Mouse (Mus musculus): ENCODE results near the gene Taok3. TPM values are rescaled to one million over a fixed set of nuclear protein-coding genes. Genes with fewer than 3 reads are reported as not detected.

Gene Taok3
- polyA plus RNA-seq, 1 experiment from 2014 or later = 41.8 TPM

- Histone ChIP-seq H3K4me1 (ENCODE audit: control insufficient read depth, low read depth, low read length) (peaks cover 9% of the 10 kb centered on the region), H3K4me2 (ENCODE audit: low read depth, low read length) (no peak overlapping the region), H3K9ac (ENCODE audit: low read depth, low read length) (no peak overlapping the region), H3K36me3 (ENCODE audit: control insufficient read depth, insufficient read depth) (peaks cover 2% of the 10 kb centered on the region; the same call in 1 of the 2 replicates), H3K27ac (ENCODE audit: low read length) (no peak overlapping the region), H3K27me3 (ENCODE audit: control insufficient read depth, insufficient read depth, low read depth, low read length) (no peaks in the 10 kb centered on the region), H3K9me3 (replicated peaks; ENCODE audit: control insufficient read depth, low read length) (no peaks in the 10 kb centered on the region), H3K4me3 (ENCODE audit: low read depth, low read length) (no peak overlapping the region)
- no peak for ATAC-seq (ENCODE audit: low read depth)
- 84% methylated on average over 10 of the region's 10 CpGs for WGBS (ENCODE audit: insufficient replicate concordance)
Measured at GRCm38 (mm10) chr5:117281536-117281935, 161.6 kb downstream of the Taok3 start.

- H3K9me3 ChIP-seq (replicated peaks; ENCODE audit: control insufficient read depth, low read length) = no peaks in the 10 kb centered on the region
- 71% methylated on average over 8 of the region's 8 CpGs for WGBS (ENCODE audit: insufficient replicate concordance)
- H3K36me3 ChIP-seq (ENCODE audit: control insufficient read depth, insufficient read depth) = peaks cover 2% of the 10 kb centered on the region; the same call in 1 of the 2 replicates
- H3K9ac ChIP-seq (ENCODE audit: low read depth, low read length) = no peak overlapping the region
- no peak overlapping the region for H3K4me2 ChIP-seq (ENCODE audit: low read depth, low read length)
- no peak overlapping the region for H3K4me3 ChIP-seq (ENCODE audit: low read depth, low read length)
- H3K4me1 ChIP-seq (ENCODE audit: control insufficient read depth, low read depth, low read length) = peaks cover 13% of the 10 kb centered on the region
- ATAC-seq (ENCODE audit: low read depth) = no peak
- no peak overlapping the region for H3K27ac ChIP-seq (ENCODE audit: low read length)
- H3K27me3 ChIP-seq (ENCODE audit: control insufficient read depth, insufficient read depth, low read depth, low read length) = no peaks in the 10 kb centered on the region
Measured at GRCm38 (mm10) chr5:117282360-117282759, 162.4 kb downstream of the Taok3 start.

- Histone ChIP-seq H3K36me3 (ENCODE audit: control insufficient read depth, insufficient read depth) (peaks cover 2% of the 10 kb centered on the region; the same call in 1 of the 2 replicates), H3K4me1 (ENCODE audit: control insufficient read depth, low read depth, low read length) (peaks cover 22% of the 10 kb centered on the region), H3K27me3 (ENCODE audit: control insufficient read depth, insufficient read depth, low read depth, low read length) (no peaks in the 10 kb centered on the region), H3K4me2 (ENCODE audit: low read depth, low read length) (no peak overlapping the region), H3K27ac (ENCODE audit: low read length) (no peak overlapping the region), H3K9ac (ENCODE audit: low read depth, low read length) (no peak overlapping the region), H3K4me3 (ENCODE audit: low read depth, low read length) (no peak overlapping the region), H3K9me3 (replicated peaks; ENCODE audit: control insufficient read depth, low read length) (no peaks in the 10 kb centered on the region)
- 62% methylated on average over 9 of the region's 9 CpGs for WGBS (ENCODE audit: insufficient replicate concordance)
- no peak for ATAC-seq (ENCODE audit: low read depth)
Measured at GRCm38 (mm10) chr5:117284029-117284428, 164.1 kb downstream of the Taok3 start.

- no peak overlapping the region for H3K27ac ChIP-seq (ENCODE audit: low read length)
- H3K9ac ChIP-seq (ENCODE audit: low read depth, low read length) = no peak overlapping the region
- H3K4me1 ChIP-seq (ENCODE audit: control insufficient read depth, low read depth, low read length) = peaks cover 22% of the 10 kb centered on the region
- no peak for ATAC-seq (ENCODE audit: low read depth)
- H3K4me3 ChIP-seq (ENCODE audit: low read depth, low read length) = no peak overlapping the region
- WGBS (ENCODE audit: insufficient replicate concordance) = 72% methylated on average over 7 of the region's 7 CpGs
- no peaks in the 10 kb centered on the region for H3K27me3 ChIP-seq (ENCODE audit: control insufficient read depth, insufficient read depth, low read depth, low read length)
- H3K36me3 ChIP-seq (ENCODE audit: control insufficient read depth, insufficient read depth) = peaks cover 2% of the 10 kb centered on the region; the same call in 1 of the 2 replicates
- no peaks in the 10 kb centered on the region for H3K9me3 ChIP-seq (replicated peaks; ENCODE audit: control insufficient read depth, low read length)
- no peak overlapping the region for H3K4me2 ChIP-seq (ENCODE audit: low read depth, low read length)
Measured at GRCm38 (mm10) chr5:117284682-117285081, 164.8 kb downstream of the Taok3 start.

- no peaks in the 10 kb centered on the region for H3K9me3 ChIP-seq (replicated peaks; ENCODE audit: control insufficient read depth, low read length)
- 73% methylated on average over 4 of the region's 4 CpGs for WGBS (ENCODE audit: insufficient replicate concordance)
- no peak overlapping the region for H3K9ac ChIP-seq (ENCODE audit: low read depth, low read length)
- H3K4me3 ChIP-seq (ENCODE audit: low read depth, low read length) = no peak overlapping the region
- ATAC-seq (ENCODE audit: low read depth) = no peak
- peaks cover 22% of the 10 kb centered on the region for H3K4me1 ChIP-seq (ENCODE audit: control insufficient read depth, low read depth, low read length)
- H3K36me3 ChIP-seq (ENCODE audit: control insufficient read depth, insufficient read depth) = peaks cover 2% of the 10 kb centered on the region; the same call in 1 of the 2 replicates
- H3K27me3 ChIP-seq (ENCODE audit: control insufficient read depth, insufficient read depth, low read depth, low read length) = no peaks in the 10 kb centered on the region
- no peak overlapping the region for H3K4me2 ChIP-seq (ENCODE audit: low read depth, low read length)
- H3K27ac ChIP-seq (ENCODE audit: low read length) = no peak overlapping the region
Measured at GRCm38 (mm10) chr5:117285266-117285665, 165.3 kb downstream of the Taok3 start.

GRCm38 (mm10) chr5:117286286-117286685 is 166.4 kb downstream of the Taok3 start:
- Histone ChIP-seq H3K27me3 (ENCODE audit: control insufficient read depth, insufficient read depth, low read depth, low read length) (no peaks in the 10 kb centered on the region), H3K9ac (ENCODE audit: low read depth, low read length) (peak overlapping the region; percentile 70; the same call in 1 of the 2 replicates), H3K9me3 (replicated peaks; ENCODE audit: control insufficient read depth, low read length) (no peaks in the 10 kb centered on the region), H3K27ac (ENCODE audit: low read length) (no peak overlapping the region), H3K4me1 (ENCODE audit: control insufficient read depth, low read depth, low read length) (peaks cover 22% of the 10 kb centered on the region), H3K4me2 (ENCODE audit: low read depth, low read length) (peak overlapping the region; percentile 92), H3K36me3 (ENCODE audit: control insufficient read depth, insufficient read depth) (peaks cover 2% of the 10 kb centered on the region; the same call in 1 of the 2 replicates), H3K4me3 (ENCODE audit: low read depth, low read length) (peak overlapping the region; percentile 74)
- 39% methylated on average over 3 of the region's 3 CpGs for WGBS (ENCODE audit: insufficient replicate concordance)
- ATAC-seq (ENCODE audit: low read depth) = no peak

GRCm38 (mm10) chr5:117286831-117287822 is 167.2 kb downstream of the Taok3 start, which contains the start of gene Pebp1:
Gene Pebp1, minus strand, starts transcription at chr5:117287625.
- H3K27me3 ChIP-seq (ENCODE audit: control insufficient read depth, insufficient read depth, low read depth, low read length) = no peaks in the 10 kb centered on the region
- H3K4me3 ChIP-seq (ENCODE audit: low read depth, low read length) = peak within 1 kb of the TSS; percentile 74
- peak within 1 kb of the TSS; percentile 59 for H3K27ac ChIP-seq (ENCODE audit: low read length)
- peak; percentile 99 for ATAC-seq (ENCODE audit: low read depth)
- H3K4me2 ChIP-seq (ENCODE audit: low read depth, low read length) = peak within 1 kb of the TSS; percentile 92
- H3K9ac ChIP-seq (ENCODE audit: low read depth, low read length) = peak within 1 kb of the TSS; percentile 70
- H3K36me3 ChIP-seq (ENCODE audit: control insufficient read depth, insufficient read depth) = 0 out of 2 replicates have a peak, but pooled peaks cover 2% of the 10 kb centered on the region
- no peaks in the 10 kb centered on the region for H3K9me3 ChIP-seq (replicated peaks; ENCODE audit: control insufficient read depth, low read length)
- WGBS (ENCODE audit: insufficient replicate concordance) = under 1% methylated on average over 66 of the region's 77 CpGs
- H3K4me1 ChIP-seq (ENCODE audit: control insufficient read depth, low read depth, low read length) = peaks cover 22% of the 10 kb centered on the region

- Histone ChIP-seq H3K4me1 (ENCODE audit: control insufficient read depth, low read depth, low read length) (peaks cover 22% of the 10 kb centered on the region), H3K4me2 (ENCODE audit: low read depth, low read length) (no peak overlapping the region), H3K4me3 (ENCODE audit: low read depth, low read length) (no peak overlapping the region), H3K36me3 (ENCODE audit: control insufficient read depth, insufficient read depth) (no peaks in the 10 kb centered on the region), H3K27me3 (ENCODE audit: control insufficient read depth, insufficient read depth, low read depth, low read length) (no peaks in the 10 kb centered on the region), H3K27ac (ENCODE audit: low read length) (no peak overlapping the region), H3K9me3 (replicated peaks; ENCODE audit: control insufficient read depth, low read length) (no peaks in the 10 kb centered on the region), H3K9ac (ENCODE audit: low read depth, low read length) (no peak overlapping the region)
- no peak for ATAC-seq (ENCODE audit: low read depth)
Measured at GRCm38 (mm10) chr5:117289646-117290045, 169.7 kb downstream of the Taok3 start.

- Histone ChIP-seq H3K27ac (ENCODE audit: low read length) (no peak overlapping the region), H3K4me3 (ENCODE audit: low read depth, low read length) (no peak overlapping the region), H3K9ac (ENCODE audit: low read depth, low read length) (no peak overlapping the region), H3K4me1 (ENCODE audit: control insufficient read depth, low read depth, low read length) (peaks cover 22% of the 10 kb centered on the region), H3K36me3 (ENCODE audit: control insufficient read depth, insufficient read depth) (no peaks in the 10 kb centered on the region), H3K9me3 (replicated peaks; ENCODE audit: control insufficient read depth, low read length) (no peaks in the 10 kb centered on the region), H3K4me2 (ENCODE audit: low read depth, low read length) (no peak overlapping the region), H3K27me3 (ENCODE audit: control insufficient read depth, insufficient read depth, low read depth, low read length) (no peaks in the 10 kb centered on the region)
- 71% methylated on average over 2 of the region's 2 CpGs for WGBS (ENCODE audit: insufficient replicate concordance)
- no peak for ATAC-seq (ENCODE audit: low read depth)
Measured at GRCm38 (mm10) chr5:117290081-117290480, 170.2 kb downstream of the Taok3 start.
